Mouse (Mus musculus): ENCODE results near the gene Prkch. TPM values are rescaled to one million over a fixed set of nuclear protein-coding genes. Genes with fewer than 3 reads are reported as not detected.

Gene Prkch
- polyA plus RNA-seq, 1 experiment: 0.02 TPM

- Histone ChIP-seq H3ac (ENCODE audit: control insufficient read depth, insufficient read length, low read depth) (no peak overlapping the region), H3K4me3 (ENCODE audit: insufficient read depth, poor library complexity, severe bottlenecking) (no peak overlapping the region), H3K79me2 (ENCODE audit: control insufficient read depth, insufficient read depth) (no peaks in the 10 kb centered on the region), H3K79me3 (ENCODE audit: low read depth) (no peaks in the 10 kb centered on the region), H3K36me3 (ENCODE audit: control insufficient read depth, insufficient read depth) (no peaks in the 10 kb centered on the region), H3K27me3 (ENCODE audit: control insufficient read depth, insufficient read depth, insufficient read length) (peaks cover 46% of the 10 kb centered on the region)
- TF ChIP-seq MYOD1 (IDR thresholded peaks at IDR 0.05; ENCODE audit: control insufficient read depth, insufficient read length, low read depth): no peak
- no peak for TF ChIP-seq MYOG (IDR thresholded peaks at IDR 0.05; ENCODE audit: control insufficient read depth, extremely low read depth, insufficient read length)
These were observed 89.2 kb downstream of the Prkch start for GRCm38 (mm10) chr12:73673783-73674182.

DNA sequence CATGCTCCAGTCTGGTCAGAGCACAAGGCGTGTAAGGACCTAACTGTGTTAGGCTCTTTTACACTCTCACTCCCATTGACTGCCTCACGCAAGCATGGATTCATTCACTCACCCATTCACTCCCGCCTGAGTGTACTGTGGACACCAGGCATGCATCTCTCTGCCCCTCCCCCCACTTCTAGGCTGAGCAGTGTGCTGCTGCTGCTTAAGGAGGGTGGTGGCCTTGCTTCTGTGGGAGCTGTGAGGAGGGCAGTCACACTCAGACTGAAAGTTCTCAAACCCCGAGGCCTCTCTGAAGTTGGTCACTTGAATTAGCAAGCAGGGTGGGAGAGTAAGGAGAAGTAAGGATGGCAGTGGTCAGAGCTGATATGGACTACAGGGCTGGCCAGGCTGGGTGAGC, 90.6 kb downstream of the Prkch start:
- H3K4me3 ChIP-seq (ENCODE audit: insufficient read depth, poor library complexity, severe bottlenecking): no peak overlapping the region
- H3K79me3 ChIP-seq (ENCODE audit: low read depth): no peaks in the 10 kb centered on the region
- H3K27me3 ChIP-seq (ENCODE audit: control insufficient read depth, insufficient read depth, insufficient read length): peaks cover 60% of the 10 kb centered on the region
- no peaks in the 10 kb centered on the region for H3K79me2 ChIP-seq (ENCODE audit: control insufficient read depth, insufficient read depth)
- TF ChIP-seq MAX (IDR thresholded peaks at IDR 0.05): no peak
- TF ChIP-seq CEBPB (IDR thresholded peaks at IDR 0.05; ENCODE audit: low read depth): no peak
- no peak for TF ChIP-seq USF1 (IDR thresholded peaks at IDR 0.05; ENCODE audit: low read depth)
- no peak for TF ChIP-seq FOSL1 (IDR thresholded peaks at IDR 0.05; ENCODE audit: insufficient read depth, low read length, poor library complexity, severe bottlenecking)
- TF ChIP-seq MYOD1 (IDR thresholded peaks at IDR 0.05; ENCODE audit: control insufficient read depth, insufficient read length, low read depth): no peak
- no peak for TF ChIP-seq CTCF (IDR thresholded peaks at IDR 0.05; ENCODE audit: control insufficient read depth, insufficient read depth, insufficient read length)
- TF ChIP-seq MYOG (IDR thresholded peaks at IDR 0.05; ENCODE audit: control insufficient read depth, extremely low read depth, insufficient read length): no peak
- H3ac ChIP-seq (ENCODE audit: control insufficient read depth, insufficient read length, low read depth): no peak overlapping the region
- H3K36me3 ChIP-seq (ENCODE audit: control insufficient read depth, insufficient read depth): no peaks in the 10 kb centered on the region

DNA sequence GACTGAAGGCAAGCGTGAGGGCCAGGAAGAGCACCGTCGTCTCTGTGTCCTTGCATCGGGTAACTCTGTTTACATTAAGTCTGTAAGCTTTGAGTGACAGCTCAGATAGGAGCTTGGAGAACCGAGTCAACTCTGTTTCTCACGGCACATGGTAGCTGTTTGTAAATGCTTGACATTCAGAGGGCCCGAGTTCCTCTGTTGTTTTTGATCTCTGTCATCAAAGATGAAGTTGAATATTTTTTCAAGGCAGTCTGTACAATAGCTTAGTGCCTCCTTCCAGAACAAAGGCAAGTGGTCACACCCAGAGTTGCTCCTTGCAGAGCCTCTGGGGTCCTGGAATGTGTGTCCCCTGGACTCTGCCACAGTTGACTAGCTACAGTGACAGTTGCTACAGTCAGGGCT, 94.8 kb downstream of the Prkch start:
- TF ChIP-seq CEBPB (IDR thresholded peaks at IDR 0.05; ENCODE audit: low read depth): no peak
- TF ChIP-seq MAX (IDR thresholded peaks at IDR 0.05): no peak
- TF ChIP-seq FOSL1 (IDR thresholded peaks at IDR 0.05; ENCODE audit: insufficient read depth, low read length, poor library complexity, severe bottlenecking): no peak
- no peak for TF ChIP-seq USF1 (IDR thresholded peaks at IDR 0.05; ENCODE audit: low read depth)
- TF ChIP-seq CTCF (IDR thresholded peaks at IDR 0.05; ENCODE audit: control insufficient read depth, insufficient read depth, insufficient read length): no peak
- no peak for TF ChIP-seq MYOD1 (IDR thresholded peaks at IDR 0.05; ENCODE audit: control insufficient read depth, insufficient read length, low read depth)
- no peak for TF ChIP-seq MYOG (IDR thresholded peaks at IDR 0.05; ENCODE audit: control insufficient read depth, extremely low read depth, insufficient read length)
- no peak overlapping the region for H3ac ChIP-seq (ENCODE audit: control insufficient read depth, insufficient read length, low read depth)
- no peak overlapping the region for H3K4me3 ChIP-seq (ENCODE audit: insufficient read depth, poor library complexity, severe bottlenecking)
- H3K27me3 ChIP-seq (ENCODE audit: control insufficient read depth, insufficient read depth, insufficient read length): peaks cover 61% of the 10 kb centered on the region
- H3K79me3 ChIP-seq (ENCODE audit: low read depth): no peaks in the 10 kb centered on the region
- no peaks in the 10 kb centered on the region for H3K36me3 ChIP-seq (ENCODE audit: control insufficient read depth, insufficient read depth)
- no peaks in the 10 kb centered on the region for H3K79me2 ChIP-seq (ENCODE audit: control insufficient read depth, insufficient read depth)

DNA sequence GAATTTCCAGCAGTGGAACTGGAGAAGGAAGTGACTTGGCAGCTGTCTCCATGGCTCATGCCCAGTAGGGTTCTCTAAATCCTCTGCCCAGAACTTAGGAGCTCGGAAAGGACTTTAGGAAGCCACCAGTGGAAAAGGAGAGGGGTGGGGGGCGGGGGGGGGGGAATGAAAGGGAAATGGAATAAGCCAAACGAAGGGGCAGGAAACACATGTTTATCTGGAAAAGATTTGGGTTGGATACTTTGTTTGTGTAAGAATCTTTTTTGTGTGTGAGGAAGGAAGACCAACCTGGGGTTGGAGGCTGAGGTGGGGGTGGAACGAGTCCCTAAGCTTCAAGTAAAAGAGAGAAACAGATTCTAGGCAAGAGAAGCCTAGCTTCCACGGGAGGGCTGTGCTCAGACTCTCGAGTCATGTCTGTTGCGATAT, 98.3 kb downstream of the Prkch start:
- Histone ChIP-seq H3K79me2 (ENCODE audit: control insufficient read depth, insufficient read depth) (no peaks in the 10 kb centered on the region), H3K79me3 (ENCODE audit: low read depth) (no peaks in the 10 kb centered on the region), H3ac (ENCODE audit: control insufficient read depth, insufficient read length, low read depth) (no peak overlapping the region), H3K4me3 (ENCODE audit: insufficient read depth, poor library complexity, severe bottlenecking) (no peak overlapping the region), H3K27me3 (ENCODE audit: control insufficient read depth, insufficient read depth, insufficient read length) (peaks cover 61% of the 10 kb centered on the region), H3K36me3 (ENCODE audit: control insufficient read depth, insufficient read depth) (no peaks in the 10 kb centered on the region)
- TF ChIP-seq CTCF (IDR thresholded peaks at IDR 0.05; ENCODE audit: control insufficient read depth, insufficient read depth, insufficient read length) (no peak), USF1 (IDR thresholded peaks at IDR 0.05; ENCODE audit: low read depth) (no peak), FOSL1 (IDR thresholded peaks at IDR 0.05; ENCODE audit: insufficient read depth, low read length, poor library complexity, severe bottlenecking) (no peak), MYOD1 (IDR thresholded peaks at IDR 0.05; ENCODE audit: control insufficient read depth, insufficient read length, low read depth) (no peak), MAX (IDR thresholded peaks at IDR 0.05) (no peak), CEBPB (IDR thresholded peaks at IDR 0.05; ENCODE audit: low read depth) (no peak)

DNA sequence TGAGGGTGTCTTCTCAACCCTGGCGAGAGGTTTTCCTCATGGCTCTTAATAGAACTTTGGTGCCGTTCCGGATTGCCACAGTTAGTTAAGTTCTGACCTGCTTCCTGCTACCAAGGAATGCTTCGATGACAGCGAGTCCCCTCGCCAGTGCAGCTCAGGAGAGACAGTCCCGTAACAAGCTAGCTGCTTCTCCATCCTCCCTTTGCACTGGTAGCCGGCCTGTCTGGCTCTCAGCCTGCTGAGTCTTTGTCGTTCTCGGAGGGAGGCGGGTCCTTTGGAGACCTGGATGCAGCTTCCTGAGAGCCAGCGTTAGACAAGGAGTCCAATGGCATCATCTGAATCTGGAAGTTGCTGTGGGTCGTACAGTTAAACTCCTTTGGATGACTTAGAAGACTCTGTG, 101.3 kb downstream of the Prkch start:
- TF ChIP-seq MYOG (IDR thresholded peaks at IDR 0.05; ENCODE audit: control insufficient read depth, extremely low read depth, insufficient read length) (no peak), CTCF (IDR thresholded peaks at IDR 0.05; ENCODE audit: control insufficient read depth, insufficient read depth, insufficient read length) (no peak), MYOD1 (IDR thresholded peaks at IDR 0.05; ENCODE audit: control insufficient read depth, insufficient read length, low read depth) (no peak), USF1 (IDR thresholded peaks at IDR 0.05; ENCODE audit: low read depth) (no peak)
- Histone ChIP-seq H3K79me3 (ENCODE audit: low read depth) (no peaks in the 10 kb centered on the region), H3K27me3 (ENCODE audit: control insufficient read depth, insufficient read depth, insufficient read length) (peaks cover 39% of the 10 kb centered on the region), H3K4me3 (ENCODE audit: insufficient read depth, poor library complexity, severe bottlenecking) (no peak overlapping the region), H3ac (ENCODE audit: control insufficient read depth, insufficient read length, low read depth) (no peak overlapping the region), H3K79me2 (ENCODE audit: control insufficient read depth, insufficient read depth) (no peaks in the 10 kb centered on the region), H3K36me3 (ENCODE audit: control insufficient read depth, insufficient read depth) (no peaks in the 10 kb centered on the region)

GRCm38 (mm10) chr12:73686456-73686855, 101.9 kb downstream of the Prkch start:
- Histone ChIP-seq H3K27me3 (ENCODE audit: control insufficient read depth, insufficient read depth, insufficient read length) (peaks cover 39% of the 10 kb centered on the region), H3K79me3 (ENCODE audit: low read depth) (no peaks in the 10 kb centered on the region), H3K4me3 (ENCODE audit: insufficient read depth, poor library complexity, severe bottlenecking) (no peak overlapping the region), H3K79me2 (ENCODE audit: control insufficient read depth, insufficient read depth) (no peaks in the 10 kb centered on the region), H3K36me3 (ENCODE audit: control insufficient read depth, insufficient read depth) (no peaks in the 10 kb centered on the region), H3ac (ENCODE audit: control insufficient read depth, insufficient read length, low read depth) (no peak overlapping the region)
- TF ChIP-seq MAX (IDR thresholded peaks at IDR 0.05) (no peak), MYOD1 (IDR thresholded peaks at IDR 0.05; ENCODE audit: control insufficient read depth, insufficient read length, low read depth) (no peak), MYOG (IDR thresholded peaks at IDR 0.05; ENCODE audit: control insufficient read depth, extremely low read depth, insufficient read length) (no peak), CTCF (IDR thresholded peaks at IDR 0.05; ENCODE audit: control insufficient read depth, insufficient read depth, insufficient read length) (no peak)
